Mouse (Mus musculus): ENCODE results near the gene Efnb3. TPM values are rescaled to one million over a fixed set of nuclear protein-coding genes. Genes with fewer than 3 reads are reported as not detected.

Efnb3 gene
- total and polyA plus RNA-seq, 3 experiments = 0.23 to 0.72 TPM; not detected in 1

- Histone ChIP-seq H3K79me2 (ENCODE audit: control insufficient read depth, insufficient read depth, low read length, poor library complexity) (no peaks in the 10 kb centered on the region), H3K4me1 (ENCODE audit: control insufficient read depth in 1 of 2, insufficient read depth in 2 of 2, low read length in 2 of 2) (no peaks in the 10 kb centered on the region), H3K27me3 (ENCODE audit: control insufficient read depth in 1 of 2, insufficient read depth in 2 of 2, low read length in 2 of 2) (peaks cover 11 to 16% of the 10 kb centered on the region in 2 experiments), H3K9ac (ENCODE audit: control insufficient read depth, low read depth, low read length, poor library complexity, severe bottlenecking) (no peak overlapping the region), H3K27ac (ENCODE audit: control insufficient read depth, low read depth, low read length) (no peak overlapping the region), H3K9me3 (replicated peaks; ENCODE audit: insufficient read depth, low read length) (no peaks in the 10 kb centered on the region), H3K4me3 (ENCODE audit: control insufficient read depth in 1 of 2, insufficient read depth in 1 of 2, low read depth in 2 of 2, low read length in 2 of 2) (no peak overlapping the region; a peak in 1 of 4 replicates), H3K36me3 (ENCODE audit: control insufficient read depth in 1 of 2, insufficient read depth in 2 of 2, low read length in 2 of 2) (no peaks in the 10 kb centered on the region)
- peak; percentile 57 for DNase-seq (ENCODE audit: low read depth, low spot score)
- TF ChIP-seq ZMIZ1 (IDR thresholded peaks at IDR 0.05; ENCODE audit: low read depth, low read length) (no peak), SMC3 (IDR thresholded peaks at IDR 0.05; ENCODE audit: low read depth, low read length) (peak; percentile 81), TAL1 (IDR thresholded peaks at IDR 0.05; ENCODE audit: low read length) (no peak), UBTF (IDR thresholded peaks at IDR 0.05; ENCODE audit: borderline replicate concordance, insufficient read depth, low read depth, low read length) (no peak), RAD21 (IDR thresholded peaks at IDR 0.05; ENCODE audit: low read depth, low read length) (peak; percentile 58), HCFC1 (IDR thresholded peaks at IDR 0.05; ENCODE audit: low read depth, low read length) (no peak), RCOR1 (IDR thresholded peaks at IDR 0.05; ENCODE audit: low read depth, low read length) (no peak), E2F4 (IDR thresholded peaks at IDR 0.05; ENCODE audit: borderline replicate concordance, low read depth, low read length) (no peak), GABPA (IDR thresholded peaks at IDR 0.05; ENCODE audit: low read depth, low read length) (no peak), EP300 (IDR thresholded peaks at IDR 0.05; ENCODE audit: low read depth in 1 of 2, low read length in 2 of 2) (no peak), POLR2AphosphoS2 (IDR thresholded peaks at IDR 0.05; ENCODE audit: low read length) (no peak), MAX (IDR thresholded peaks at IDR 0.05; ENCODE audit: low read length) (no peak), ETS1 (IDR thresholded peaks at IDR 0.05; ENCODE audit: low read depth, low read length) (no peak), POLR2A (IDR thresholded peaks at IDR 0.05; ENCODE audit: control insufficient read depth in 1 of 2, insufficient read depth in 1 of 2, low read depth in 1 of 2, low read length in 2 of 2, poor library complexity in 1 of 2) (no peak), MYB (IDR thresholded peaks at IDR 0.05; ENCODE audit: low read depth, low read length) (no peak), USF1 (IDR thresholded peaks at IDR 0.05; ENCODE audit: low read depth, low read length) (no peak), SIN3A (IDR thresholded peaks at IDR 0.05; ENCODE audit: low read length) (no peak; the same call in 1 of the 2 replicates), CHD2 (IDR thresholded peaks at IDR 0.05; ENCODE audit: low read length) (no peak), KAT2A (conservative IDR thresholded peaks at IDR 0.05; ENCODE audit: low read depth, low read length) (no peak), GATA1 (IDR thresholded peaks at IDR 0.05; ENCODE audit: low read depth, low read length) (no peak), MEF2A (IDR thresholded peaks at IDR 0.05; ENCODE audit: extremely low read depth, insufficient replicate concordance, low read depth, low read length, poor library complexity, severe bottlenecking) (no peak), CHD1 (IDR thresholded peaks at IDR 0.05; ENCODE audit: low read depth, low read length) (no peak), MAFK (IDR thresholded peaks at IDR 0.05; ENCODE audit: borderline replicate concordance, low read depth, low read length) (no peak), MXI1 (IDR thresholded peaks at IDR 0.05; ENCODE audit: low read depth, low read length) (no peak), ELF1 (IDR thresholded peaks at IDR 0.05; ENCODE audit: low read depth, low read length) (no peak), NELFE (IDR thresholded peaks at IDR 0.05; ENCODE audit: low read depth, low read length) (no peak), ZC3H11A (IDR thresholded peaks at IDR 0.05; ENCODE audit: low read depth, low read length) (peak; percentile 57), ZKSCAN1 (IDR thresholded peaks at IDR 0.05; ENCODE audit: low read depth, low read length) (no peak), BHLHE40 (IDR thresholded peaks at IDR 0.05; ENCODE audit: borderline replicate concordance, low read depth, low read length) (no peak), CTCF (IDR thresholded peaks at IDR 0.05 in 2 of 3, conservative IDR thresholded peaks at IDR 0.05 in 1 of 3; ENCODE audit: control insufficient read depth in 1 of 3, insufficient read depth in 1 of 3, low read depth in 2 of 3, low read length in 3 of 3, poor library complexity in 1 of 3, severe bottlenecking in 1 of 3) (peak; percentile 50 to 93 (median 78); a peak in 5 of 6 replicates), TCF12 (IDR thresholded peaks at IDR 0.05; ENCODE audit: low read depth, low read length) (no peak; the same call in 1 of the 2 replicates), JUND (IDR thresholded peaks at IDR 0.05; ENCODE audit: low read depth, low read length) (no peak), MYC (IDR thresholded peaks at IDR 0.05; ENCODE audit: low read depth, low read length) (no peak), TBP (IDR thresholded peaks at IDR 0.05; ENCODE audit: low read depth, low read length) (no peak), USF2 (IDR thresholded peaks at IDR 0.05; ENCODE audit: borderline replicate concordance in 1 of 2, insufficient read depth in 1 of 2, low read depth in 1 of 2, low read length in 2 of 2) (no peak), ZNF384 (IDR thresholded peaks at IDR 0.05; ENCODE audit: low read depth, low read length) (0 out of 2 replicates have a peak, but pooled peaks have one; percentile 19), NRF1 (IDR thresholded peaks at IDR 0.05; ENCODE audit: insufficient read depth, low read depth, low read length, poor library complexity, severe bottlenecking) (peak; percentile 37; the same call in 1 of the 2 replicates)
Measured at GRCm38 (mm10) chr11:69546423-69547053, 13.5 kb downstream of the Efnb3 start.

All from MEL (cell line).